Mouse (Mus musculus): ENCODE results near the gene Lpin2. TPM values are rescaled to one million over a fixed set of nuclear protein-coding genes. Genes with fewer than 3 reads are reported as not detected.

Gene Lpin2
- total RNA-seq, 2 experiments from 2014 or later: 20.9 to 21.9 TPM

DNA sequence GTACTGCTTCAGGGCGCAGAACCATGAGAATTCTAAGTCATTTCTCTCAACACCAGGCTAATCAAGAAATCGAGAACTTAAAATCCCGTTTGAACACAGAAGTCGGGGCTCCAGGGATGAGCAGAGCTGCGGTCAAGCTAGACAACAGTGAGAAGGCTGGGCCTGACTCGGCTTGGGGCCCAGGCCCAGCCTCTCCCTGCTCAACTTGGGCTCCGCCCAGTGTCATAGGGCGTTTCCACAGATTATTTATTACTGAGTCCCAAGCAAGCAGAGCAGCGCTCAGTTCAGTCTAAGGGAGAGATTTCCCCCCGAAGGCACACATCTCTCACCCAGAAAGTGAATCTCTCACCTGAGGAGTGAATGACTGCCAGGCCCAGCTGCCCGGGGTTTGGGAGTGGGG, 77.4 kb downstream of the Lpin2 start:
- DNase-seq (ENCODE audit: low spot score in 2 of 2): peak in 1 of 2 experiments; percentile 51

DNA sequence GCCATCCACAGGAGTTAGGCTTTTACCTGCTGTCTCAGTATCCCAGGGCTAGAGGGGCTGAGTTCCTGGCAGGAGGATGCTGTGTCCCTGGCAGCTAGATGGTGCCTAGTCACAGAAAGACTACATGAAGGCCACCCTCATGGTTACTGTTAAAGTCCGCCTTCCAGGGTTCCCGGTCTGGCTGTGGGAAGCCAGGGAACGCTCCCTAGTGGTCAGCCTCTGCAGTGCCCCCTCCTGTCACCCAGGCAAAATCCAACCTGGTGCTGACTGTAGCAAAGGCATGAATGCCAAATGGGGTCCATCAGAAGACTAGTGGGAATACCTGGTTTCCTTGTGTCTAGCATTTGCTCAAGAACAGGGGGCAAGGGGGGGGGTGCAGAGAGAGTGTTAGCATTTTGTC, 78.3 kb downstream of the Lpin2 start:
- no peak for DNase-seq (ENCODE audit: low spot score in 2 of 2)

DNA sequence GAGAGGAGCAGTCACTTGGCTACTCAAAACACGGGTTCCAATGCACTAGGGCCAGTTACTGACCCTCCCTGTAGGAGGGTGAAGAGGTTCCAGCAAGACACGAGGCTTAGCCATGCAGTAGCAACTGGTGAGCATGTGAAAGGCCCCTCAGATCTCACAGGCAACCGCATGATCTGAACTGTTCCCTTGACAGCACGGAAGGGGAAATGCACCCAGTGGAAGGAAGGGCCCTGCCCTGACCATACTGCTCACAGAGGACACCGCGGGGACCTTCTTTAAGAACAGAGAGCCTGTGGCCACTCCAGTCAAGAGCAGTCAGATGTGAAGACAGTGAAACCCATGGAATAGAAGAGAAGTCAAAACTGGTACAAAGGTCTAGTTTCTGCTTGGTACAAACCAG, 80.8 kb downstream of the Lpin2 start:
- DNase-seq (ENCODE audit: low spot score in 2 of 2): no peak

DNA sequence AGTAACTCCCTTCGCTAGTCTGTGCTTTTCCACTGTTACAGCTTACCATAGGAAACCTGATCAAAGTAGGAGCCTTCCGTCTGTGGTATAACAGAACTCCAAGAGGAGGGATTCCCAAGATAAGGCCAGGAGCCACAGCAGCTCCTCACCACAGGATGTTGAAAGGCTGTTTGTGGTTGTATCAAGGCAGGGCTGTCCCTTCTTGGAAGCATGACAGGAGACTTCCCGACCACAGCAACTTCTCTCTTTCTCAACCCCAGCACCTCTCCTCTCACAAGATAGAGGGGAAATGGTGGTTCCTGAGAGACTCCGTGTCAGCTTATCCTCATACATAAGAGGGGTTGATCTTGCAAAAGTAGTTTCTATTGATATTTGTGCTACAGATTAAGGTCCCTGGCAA, 82.4 kb downstream of the Lpin2 start:
- DNase-seq (ENCODE audit: low spot score in 2 of 2): no peak

DNA sequence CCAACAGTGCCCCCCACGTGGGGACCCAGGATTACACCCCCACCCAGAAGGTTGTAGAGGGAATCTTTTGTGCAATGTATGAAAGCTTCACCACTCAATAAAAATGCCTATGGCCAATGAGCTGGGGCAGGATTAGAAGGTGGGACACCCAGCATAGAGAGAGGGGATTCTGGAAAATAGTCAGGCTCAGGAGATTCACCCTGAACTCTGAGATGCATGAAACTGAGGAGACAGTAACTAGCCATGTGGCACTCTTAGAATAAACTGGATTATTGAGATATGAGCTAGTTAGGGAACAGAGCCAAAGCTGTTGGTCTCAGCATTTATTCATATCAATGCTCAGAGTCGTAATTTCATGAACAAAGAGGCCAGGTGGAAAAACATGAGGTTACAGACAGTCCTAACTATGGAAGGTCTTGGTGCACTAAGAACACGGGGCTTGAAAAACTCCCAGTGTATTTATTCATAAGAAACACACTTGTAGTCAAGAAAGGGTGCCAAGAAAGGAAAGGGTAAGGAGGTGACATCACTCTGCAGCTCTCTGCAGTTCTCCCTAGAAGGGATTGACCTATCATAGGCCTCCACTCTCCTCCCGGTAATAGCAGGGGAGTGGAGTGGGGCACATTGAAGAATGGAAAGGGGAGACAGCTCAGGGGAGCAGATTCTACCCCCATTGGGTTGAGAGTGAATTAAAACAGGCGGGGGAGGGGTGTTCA, 83.1 kb downstream of the Lpin2 start:
- DNase-seq (ENCODE audit: low spot score in 2 of 2): no peak

DNA sequence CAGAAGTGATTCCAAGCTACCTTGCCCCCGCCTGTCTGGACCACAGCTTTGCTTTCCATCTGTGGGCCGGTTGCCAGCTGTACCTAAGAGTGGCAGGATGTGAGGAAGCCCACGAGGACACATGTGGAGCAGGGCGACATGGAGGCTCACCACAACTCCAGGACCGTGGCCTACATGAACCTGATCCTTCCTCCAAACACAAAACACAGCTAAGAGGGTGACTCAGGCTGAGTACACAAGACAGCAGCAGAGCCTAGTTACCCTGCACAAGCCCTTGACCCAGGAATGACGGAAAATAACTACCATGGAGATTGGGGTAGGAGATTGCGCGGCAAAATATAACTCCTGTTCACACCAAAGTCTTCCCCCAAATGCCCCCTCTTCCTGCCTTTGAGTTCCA, 85.0 kb downstream of the Lpin2 start:
- DNase-seq (ENCODE audit: low spot score in 2 of 2): no peak

DNA sequence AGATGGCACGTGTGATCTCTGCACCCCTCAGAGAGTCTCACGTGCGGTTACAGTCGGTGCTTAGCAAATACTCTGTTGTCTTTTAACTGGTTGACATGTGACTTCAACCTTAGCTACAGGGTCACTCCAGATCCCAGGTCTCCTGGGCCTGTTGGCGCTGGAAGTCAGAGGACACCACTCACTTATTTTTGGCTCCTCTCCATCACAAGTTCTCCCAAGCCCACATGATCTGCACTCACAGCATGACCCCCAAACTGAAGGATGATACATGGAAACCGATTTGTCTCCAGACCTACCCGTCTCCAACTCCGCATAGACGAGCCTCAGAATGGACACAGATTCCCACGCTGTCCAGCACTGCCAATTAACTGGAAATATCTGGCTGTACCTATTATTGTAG, 85.8 kb downstream of the Lpin2 start:
- DNase-seq (ENCODE audit: low spot score in 2 of 2): no peak

DNA sequence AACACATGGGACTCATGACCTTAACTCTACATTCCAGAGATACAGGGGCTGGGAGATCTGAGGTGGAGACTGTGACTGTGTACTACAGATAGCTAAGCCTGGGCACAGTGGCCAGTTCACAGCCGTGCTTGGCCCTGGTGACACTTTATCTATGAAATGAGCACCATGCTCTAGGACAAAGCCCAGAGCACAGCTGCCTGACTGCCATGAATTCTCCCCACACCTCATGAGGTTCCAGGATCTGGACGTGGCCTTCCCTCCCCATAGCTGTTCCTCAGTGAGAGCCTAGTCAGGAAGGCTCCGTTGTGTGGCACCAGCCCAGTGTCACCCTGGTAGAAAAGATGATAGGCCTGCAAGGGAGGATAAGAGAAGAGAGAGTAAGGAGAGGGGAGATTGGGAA, 86.2 kb downstream of the Lpin2 start:
- no peak for DNase-seq (ENCODE audit: low spot score in 2 of 2)

DNA sequence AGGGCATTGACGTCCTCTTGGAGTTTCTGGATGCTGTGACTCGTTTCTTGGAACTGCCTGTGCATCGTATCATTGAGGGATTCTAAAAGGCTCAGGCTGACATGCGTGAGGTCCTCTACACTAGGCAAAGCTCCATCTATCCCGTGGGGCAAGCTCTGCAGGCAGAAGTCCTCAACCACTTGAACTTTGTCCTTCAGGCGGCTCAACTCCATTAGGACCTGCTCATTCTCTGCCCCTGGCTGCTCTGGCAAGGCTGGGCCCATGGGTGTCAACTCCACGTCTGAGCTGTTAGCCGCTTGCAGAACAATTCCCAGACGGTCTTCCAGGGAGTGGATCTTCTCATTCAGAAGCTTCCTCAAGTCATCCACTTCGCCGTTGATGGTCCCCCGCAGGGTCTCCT, 91.5 kb downstream of the Lpin2 start:
- no peak for DNase-seq (ENCODE audit: low spot score in 2 of 2)

DNA sequence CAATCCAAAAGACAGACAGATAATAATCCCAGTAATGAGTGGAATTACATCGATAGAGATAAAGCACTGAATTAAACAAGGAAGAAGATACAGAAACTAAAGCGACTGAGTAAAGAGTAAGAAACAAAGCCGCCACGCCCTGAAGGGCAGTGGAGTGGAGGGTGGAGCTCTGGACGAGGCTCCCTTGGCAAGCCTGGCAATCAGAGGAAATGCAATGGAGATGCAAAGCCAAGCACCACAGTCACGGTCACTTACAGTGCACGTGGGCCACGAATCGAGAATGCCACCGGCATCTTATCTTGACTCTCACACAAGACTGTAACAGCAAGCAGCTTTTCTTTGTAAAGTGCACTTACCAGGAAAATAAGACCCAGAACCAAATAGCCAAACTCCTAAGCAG, 94.4 kb downstream of the Lpin2 start:
- no peak for DNase-seq (ENCODE audit: low spot score in 2 of 2)

DNA sequence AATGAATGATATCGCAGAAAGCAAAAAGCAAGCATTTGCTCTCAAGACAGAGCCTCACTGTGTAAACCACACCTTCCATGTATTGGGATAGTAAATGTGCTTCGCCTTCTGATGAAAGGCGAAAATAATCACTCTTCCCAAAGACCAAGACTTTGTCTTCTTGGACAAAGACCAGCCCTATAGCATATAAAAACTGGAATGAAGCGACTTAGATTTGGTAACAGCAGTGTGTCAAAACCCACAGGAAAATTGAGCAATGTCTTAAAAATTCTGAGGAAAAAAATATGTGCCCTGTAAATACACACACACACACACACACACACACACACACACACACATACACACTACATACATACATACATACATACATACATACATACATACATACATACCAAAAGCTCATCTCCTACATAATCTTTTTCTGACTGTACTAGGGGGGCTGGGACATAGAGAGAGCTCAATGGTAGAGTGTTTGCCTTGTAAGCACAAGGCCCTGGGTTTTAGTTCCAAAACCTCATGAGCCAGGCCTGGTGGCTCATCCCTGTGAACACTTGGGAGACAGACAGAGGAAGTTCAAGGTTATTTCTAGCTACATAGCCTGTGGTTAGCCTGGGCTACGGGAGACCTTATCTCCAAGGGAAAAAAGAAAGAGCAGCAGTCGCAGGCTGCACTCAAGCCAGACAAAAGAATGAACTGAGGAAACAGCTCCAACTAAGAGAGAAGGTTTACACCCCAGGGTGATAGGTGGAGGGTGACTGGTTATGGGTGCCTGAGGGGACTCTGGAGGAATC, 95.5 kb downstream of the Lpin2 start:
- DNase-seq (ENCODE audit: low spot score in 2 of 2): no peak

DNA sequence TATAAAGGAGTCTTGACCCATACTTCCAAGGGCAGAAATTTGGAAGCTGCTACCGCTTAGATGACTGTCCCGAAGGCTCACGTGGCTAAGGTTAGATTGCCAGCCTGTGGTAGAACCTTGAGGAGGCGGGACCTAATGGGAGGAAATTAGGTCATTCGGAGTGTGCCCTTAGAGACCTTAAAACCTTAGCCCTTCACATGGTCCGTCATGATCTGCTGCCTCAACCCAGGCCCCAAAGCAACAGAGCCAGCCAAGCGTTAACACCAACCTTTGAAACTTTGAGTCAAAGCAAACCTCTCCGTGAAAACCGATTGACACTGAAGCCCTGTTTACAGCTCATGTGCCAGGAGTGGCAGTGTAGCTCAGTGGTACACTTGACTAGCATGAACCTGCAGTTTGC, 100.4 kb downstream of the Lpin2 start:
- no peak for DNase-seq (ENCODE audit: low spot score in 2 of 2)

DNA sequence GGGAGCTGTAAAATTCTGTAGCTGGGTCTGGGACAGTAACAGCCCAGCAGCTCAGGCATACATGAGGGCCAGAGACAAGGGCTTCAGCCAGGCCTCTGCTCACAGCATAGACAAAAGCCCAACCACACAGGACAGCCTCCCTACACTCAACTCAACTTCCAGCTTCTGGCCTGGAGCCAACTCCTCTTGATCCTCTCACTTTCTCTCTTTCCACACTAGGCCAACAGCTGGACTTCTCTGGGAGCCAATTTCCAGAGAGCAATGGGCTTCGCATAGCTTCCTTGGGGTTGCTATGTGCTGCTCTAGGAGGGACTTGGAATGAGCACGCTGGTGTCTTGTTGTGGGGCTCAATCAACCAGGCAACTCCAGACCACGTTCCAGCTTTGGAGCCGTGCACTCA, 100.9 kb downstream of the Lpin2 start:
- DNase-seq (ENCODE audit: low spot score in 2 of 2): peak; percentile 84 to 93

DNA sequence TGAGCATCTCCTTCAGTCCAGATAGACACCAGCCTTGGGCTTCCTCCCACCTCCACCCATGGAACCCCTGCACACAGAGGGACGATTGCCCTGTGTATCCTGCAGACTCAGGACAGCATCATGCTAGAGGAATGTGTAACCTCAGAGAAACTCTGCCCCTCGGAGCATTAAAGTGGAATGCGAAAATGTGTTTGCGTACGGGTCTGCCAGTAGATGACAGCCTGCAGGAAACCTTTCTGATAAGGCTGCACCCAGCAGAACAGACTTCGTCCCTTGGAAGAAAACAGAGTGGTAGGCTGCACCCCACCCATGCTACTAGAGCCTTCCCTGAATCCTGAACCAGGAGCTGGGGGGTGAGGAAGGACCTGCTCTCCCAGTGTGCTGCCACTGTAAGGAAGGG, 102.5 kb downstream of the Lpin2 start:
- no peak for DNase-seq (ENCODE audit: low spot score in 2 of 2)

DNA sequence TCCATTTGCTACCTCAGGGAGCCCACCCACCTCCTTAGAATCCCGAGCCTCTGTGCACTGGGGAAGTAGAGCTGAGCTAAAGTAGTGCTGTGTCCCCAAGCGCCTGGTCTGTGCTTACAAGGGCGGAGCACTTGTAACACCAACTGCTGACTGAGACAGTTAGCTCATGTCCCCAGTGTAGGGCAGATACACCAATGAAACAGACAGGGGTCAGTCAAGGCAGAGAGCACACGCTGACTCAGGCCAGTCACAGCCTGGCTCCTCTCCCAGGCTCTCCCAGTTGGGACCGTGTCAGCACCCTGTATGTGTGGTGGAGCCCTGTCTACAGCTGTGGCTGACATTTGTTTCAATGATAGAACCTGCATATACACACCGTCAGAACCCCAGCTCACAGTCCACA, 103.6 kb downstream of the Lpin2 start:
- no peak for DNase-seq (ENCODE audit: low spot score in 2 of 2)

DNA sequence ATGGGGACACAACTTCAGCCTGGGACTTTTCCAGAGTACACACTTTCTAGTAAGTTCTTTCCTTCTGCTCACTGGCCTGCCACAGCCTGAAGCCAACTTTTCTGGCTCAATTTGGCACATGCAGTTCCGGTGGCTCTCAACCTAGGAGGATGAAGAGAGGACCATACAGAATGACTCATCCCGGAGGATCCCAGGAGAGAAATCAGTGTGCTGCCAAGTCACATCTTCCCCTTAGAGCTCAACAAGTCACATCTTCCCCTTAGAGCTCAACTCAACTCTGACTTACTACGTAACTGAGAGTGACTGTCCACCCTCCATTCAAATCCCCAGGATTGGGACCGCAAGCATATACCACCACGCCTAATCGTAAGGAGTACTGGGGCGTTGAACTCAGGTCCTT, 105.2 kb downstream of the Lpin2 start:
- no peak for DNase-seq (ENCODE audit: low spot score in 2 of 2)

DNA sequence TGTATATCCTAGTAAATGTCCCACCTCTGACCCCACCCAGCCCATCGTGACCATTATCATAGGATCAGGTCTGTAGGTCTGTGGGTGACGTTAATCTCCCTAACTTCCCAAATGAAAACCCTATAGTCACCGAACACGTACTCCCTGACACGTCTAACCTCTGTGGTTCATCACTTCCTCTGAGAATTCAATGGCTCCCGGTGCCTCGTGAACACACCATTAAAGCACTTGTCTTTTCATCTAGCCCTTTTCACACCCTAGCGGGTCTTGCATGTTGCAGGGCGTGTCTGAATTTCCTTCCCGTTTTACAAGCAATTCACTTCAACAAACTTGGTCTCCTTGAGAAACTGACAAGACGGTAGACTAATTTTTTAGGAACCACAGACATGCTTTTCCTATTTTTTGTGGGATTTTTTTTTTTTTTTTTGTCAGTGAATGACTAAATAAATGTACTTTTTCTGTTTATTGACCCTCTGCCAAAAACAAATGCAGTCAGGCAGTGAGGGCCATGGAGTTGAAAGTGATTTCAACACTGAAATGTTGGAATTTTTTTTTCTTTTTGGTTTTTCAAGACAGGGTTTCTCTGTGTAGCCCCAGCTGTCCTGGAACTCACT, 105.9 kb downstream of the Lpin2 start:
- no peak for DNase-seq (ENCODE audit: low spot score in 2 of 2)

DNA sequence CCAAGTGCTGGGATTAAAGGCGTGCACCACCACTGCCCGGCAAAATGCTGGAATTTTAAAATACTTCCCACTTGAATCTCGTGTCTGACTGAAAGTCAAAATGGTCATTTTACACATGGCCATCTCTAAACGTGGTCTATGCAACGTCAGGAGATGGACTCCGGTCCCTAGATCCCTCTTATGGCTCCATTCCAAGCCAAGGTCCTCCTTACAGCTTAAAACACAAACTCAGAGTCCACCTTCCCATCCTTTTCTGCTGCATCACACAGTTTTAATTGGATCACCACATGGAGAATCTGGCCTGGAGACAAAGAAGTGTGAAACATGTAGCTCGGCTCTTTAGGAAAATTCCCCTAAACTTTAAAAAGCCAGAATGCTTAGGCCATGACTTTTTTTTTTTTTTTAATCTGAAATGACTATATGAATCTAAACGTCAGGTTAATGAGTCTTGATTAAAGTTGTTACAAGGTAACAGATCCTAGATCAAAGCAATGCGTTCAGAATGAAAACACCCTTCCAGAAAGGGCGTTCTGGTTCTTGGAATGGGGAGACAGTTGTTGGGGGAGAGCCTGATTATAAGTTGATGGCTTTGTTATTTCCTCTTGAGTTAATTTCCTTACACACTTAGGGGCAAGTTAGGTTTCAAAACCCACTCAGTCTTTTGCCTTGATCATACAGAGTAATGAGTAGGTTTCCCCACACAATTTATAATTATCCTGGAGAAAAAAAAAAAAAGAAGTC, 106.6 kb downstream of the Lpin2 start:
- no peak for DNase-seq (ENCODE audit: low spot score in 2 of 2)

DNA sequence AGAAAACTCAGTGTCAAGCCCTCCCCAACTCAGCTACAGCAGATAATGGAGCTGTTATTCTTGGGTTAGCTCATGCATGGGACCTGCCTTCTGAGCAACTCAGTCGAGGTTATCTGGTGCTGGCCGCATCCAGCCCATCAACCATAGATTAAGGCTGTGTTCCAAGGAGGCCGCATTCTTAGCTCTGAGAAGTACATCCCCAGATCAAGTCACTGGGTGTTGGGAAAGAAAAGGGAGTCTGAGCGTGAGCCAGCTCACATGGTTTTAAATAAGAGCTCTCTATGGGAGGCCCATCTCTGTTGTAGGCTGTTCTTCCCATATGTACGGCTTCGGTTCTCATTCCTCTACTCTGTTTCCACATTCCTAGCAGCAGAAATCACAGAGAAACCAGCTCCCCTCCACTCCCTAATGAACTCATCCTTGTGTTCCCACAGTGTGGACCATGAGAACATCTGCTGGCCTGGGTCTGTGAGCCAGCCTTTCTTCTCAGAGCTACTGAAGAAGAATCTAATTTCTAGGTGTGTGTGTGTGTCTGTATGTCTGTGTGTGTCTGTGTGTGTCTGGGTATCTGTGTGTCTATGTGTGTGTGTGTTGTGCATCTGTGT, 107.3 kb downstream of the Lpin2 start:
- no peak for DNase-seq (ENCODE audit: low spot score in 2 of 2)

DNA sequence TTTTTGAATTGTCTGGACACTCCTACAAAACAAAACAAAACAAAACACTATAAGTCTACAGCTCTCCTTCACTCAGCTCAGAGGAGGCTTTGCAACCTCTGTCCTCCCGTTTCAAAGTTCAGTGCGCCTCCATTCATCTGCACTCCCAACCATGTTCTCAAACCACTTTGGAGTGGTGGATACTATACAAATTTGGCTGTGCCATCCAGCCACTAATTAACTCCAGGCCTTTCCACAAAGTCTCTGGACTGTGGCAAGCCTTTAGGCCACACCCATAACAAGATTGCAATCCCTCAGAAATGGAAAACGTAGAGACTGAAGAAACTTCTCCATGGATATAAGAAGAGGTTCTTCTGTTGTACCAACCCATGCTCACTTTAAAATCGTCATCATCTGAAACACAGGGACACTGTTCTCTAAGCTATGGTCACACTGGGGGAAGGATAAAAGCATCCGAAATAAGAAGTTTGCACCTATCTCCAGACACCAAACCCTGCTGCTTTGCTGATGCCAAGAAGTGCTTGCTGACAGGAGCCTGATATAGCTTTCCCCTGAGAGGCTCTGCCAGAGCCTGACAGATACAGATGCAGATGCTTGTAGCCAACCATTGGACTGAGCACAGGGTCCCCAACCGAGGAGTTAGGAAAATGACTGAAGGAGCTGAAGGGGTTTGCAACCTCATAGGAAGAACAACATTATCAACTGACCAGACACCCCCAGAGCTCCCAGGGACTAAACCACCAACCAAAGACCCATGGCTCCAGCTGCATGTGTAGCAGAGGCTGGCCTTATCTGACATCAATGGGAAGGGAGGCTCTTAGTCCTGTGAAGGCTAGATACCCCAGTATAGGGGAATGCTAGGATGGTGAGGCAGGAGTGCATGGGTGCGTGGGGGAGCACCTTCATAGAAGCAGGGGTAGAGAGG, 108.4 kb downstream of the Lpin2 start:
- no peak for DNase-seq (ENCODE audit: low spot score in 2 of 2)
